Mouse (Mus musculus) heart, postnatal 14 days (tissue): Measurements from ENCODE around the gene Ccnl2. TPM values are rescaled to one million over a fixed set of nuclear protein-coding genes. Genes with fewer than 3 reads are reported as not detected.

Source experiments
- DNase-seq, 2 experiments: peaks; one replicate each; pipeline ENCODE4 v3.0.0; 2021 to 2022
- intact Hi-C: fragments of 180-260 bp; cut with DNase I; formaldehyde crosslinking; loops from one replicate; pipeline ENCODE4 v1.15.1; 2025
- microRNA-seq, 2 experiments: library from miRNA; unstranded; fragments of <30 nt; microRNA quantifications; one replicate each; pipeline ENCODE4 v1.2.0; 2021 to 2022
- total RNA-seq, 2 experiments: library from RNA; stranded (reverse); gene quantifications; 2 replicates each; pipeline ENCODE4 v1.2.3; 2021

Gene Ccnl2
- total RNA-seq, 2 experiments from 2014 or later, result 49.1 to 55.8 TPM

DNA sequence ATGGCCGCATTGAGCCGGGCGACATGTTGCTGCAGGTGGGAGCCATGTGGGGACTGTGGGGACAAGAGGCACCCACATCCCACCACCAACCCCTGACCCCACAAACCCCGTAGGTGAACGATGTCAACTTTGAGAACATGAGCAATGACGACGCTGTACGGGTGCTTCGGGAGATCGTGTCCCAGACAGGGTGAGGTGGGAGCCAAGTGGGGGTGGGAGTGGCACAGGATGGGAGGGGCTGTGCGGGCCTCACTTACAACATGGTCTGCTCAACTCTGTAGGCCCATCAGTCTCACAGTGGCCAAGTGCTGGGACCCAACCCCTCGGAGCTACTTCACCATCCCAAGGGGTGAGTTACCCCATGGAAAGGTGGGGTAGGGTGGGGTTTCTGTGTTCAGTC, 42.7 kb downstream of the Ccnl2 start:
- intact Hi-C loops, result no loop called here
- DNase-seq, result no peak

DNA sequence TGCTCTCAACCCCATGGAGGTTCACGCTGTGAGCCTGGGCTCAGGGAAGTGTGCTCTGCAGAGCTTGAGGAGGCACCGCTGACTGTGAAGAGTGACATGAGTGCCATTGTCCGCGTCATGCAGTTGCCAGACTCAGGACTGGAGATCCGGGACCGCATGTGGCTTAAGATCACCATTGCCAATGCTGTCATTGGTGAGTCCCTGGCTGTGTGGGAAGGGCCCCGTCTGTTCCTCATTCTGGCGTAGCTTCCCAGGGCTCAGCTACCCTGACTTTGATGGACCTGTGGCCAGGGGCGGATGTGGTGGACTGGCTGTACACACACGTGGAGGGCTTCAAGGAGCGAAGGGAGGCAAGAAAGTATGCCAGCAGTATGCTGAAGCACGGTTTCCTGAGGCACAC, 43.8 kb downstream of the Ccnl2 start:
- no peak for DNase-seq
- intact Hi-C loops, result no loop called here

DNA sequence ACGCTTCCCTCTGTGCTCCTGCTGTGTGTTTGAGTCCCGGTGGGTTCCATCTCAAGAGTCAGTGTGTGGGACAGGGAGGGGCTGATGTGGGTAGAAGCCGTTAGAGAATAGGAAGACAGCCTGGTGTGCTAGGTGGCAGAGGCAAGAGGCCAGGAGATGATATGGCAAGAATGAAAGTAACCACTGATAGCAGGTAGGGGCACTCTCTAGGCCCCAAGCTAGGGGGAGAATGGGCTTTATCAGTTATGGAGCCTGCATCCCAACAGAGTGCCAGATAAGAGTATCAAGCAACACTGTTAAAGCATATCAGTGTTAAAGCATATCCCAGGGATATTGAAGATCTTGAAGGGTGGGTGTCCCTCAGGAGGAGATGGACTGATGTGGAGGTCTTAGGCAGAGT, 44.6 kb downstream of the Ccnl2 start:
- no peak for DNase-seq
- intact Hi-C loops, result no loop called here

DNA sequence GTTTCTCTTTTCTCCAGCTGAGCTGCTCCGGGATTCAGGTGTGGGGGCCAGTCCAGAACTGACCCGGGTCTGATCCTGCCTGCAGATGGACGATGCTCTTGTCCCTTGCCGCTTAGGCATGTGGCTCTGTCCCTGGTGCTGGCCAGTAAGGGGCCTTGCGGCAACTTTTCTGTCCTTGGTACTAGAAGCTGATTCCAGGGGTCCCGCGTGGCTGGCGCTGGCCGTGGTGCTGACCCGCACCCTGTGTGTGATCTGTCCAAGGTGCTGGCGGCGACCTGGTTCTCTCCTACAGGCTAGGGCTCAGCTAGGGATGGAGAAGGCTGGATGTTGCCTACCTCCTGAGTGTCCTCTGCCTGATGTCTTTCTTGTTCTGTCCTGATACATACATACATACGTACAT, 47.0 kb downstream of the Ccnl2 start:
- intact Hi-C loops, result no loop called here
- peak; percentile 61 to 67 for DNase-seq

DNA sequence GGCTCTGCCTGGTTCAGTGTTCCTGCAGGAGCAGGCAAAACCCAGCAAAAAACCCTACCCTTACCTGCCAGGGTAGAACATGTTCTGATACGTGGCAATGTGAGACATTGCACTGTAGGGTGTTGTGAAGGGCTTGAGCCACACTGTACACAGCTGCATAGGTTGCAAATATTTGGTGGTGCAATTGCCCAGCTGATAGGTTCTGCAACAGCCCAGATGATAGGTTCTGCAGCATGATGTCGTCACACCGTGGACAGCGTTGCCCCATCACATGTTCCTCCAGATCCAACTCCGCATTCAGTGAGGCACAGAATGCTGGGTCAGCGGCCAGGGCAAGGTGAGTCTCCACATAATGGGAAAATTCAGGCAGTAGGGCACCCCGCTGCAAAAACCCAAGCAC, 49.5 kb downstream of the Ccnl2 start:
- intact Hi-C loops, result no loop called here
- DNase-seq, result no peak

DNA sequence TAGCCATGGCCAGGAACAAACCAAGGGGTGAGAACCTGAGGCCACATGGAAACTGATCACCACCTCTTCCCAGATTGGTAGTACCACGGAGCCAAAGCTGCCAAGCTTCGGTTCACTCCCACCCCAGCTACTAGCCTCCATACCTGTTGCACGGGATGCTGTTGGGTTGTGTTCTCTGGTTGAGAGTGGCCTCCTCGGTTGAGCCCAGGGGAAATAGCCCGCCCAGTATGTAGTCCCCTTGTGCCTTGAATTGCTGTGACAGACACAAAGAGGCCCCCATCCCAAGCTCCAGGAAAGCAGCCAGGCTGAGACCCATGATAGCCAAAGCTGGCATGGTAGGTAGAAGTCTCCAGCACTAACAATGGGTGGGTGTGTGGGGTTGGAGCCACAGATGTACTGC, 50.7 kb downstream of the Ccnl2 start, which contains the start of gene Tas1r3:
TSS of gene Tas1r3 (minus strand) at position 362 of the 400 bp plus-strand sequence.
- intact Hi-C loops, result no loop called here
- no peak for DNase-seq

DNA sequence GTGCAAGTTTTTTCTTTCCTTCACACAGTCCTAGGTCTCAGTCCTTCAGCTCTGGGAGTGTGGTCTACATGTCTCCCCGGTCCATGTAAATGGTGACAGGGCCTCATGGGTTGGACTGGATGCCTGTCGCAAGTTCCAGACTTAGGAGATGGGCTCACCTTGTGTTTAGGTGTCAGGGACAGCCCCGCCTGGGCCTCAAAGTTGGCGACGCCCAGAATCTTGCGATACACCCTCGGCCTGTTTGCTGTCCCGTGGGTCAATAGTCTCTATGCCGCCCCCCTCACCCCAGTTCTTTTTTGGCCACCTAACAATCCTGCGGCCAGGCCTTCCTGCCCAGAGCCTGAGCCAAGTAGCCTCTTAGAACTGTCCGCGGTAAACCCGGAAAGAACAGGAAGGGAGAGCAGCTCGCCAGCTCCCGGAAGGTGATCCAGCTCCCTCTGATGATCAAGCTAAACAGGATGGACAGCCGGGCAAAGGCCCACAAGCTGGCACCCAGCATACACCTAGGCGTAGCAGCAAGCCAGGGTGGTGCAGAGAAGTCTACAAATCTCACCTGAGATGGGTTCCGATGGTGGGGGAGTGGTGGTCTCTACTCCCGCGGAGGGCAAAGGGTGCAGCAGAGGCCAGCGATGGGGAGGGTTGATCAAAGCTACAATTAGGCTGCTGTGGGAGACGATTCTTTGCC, 56.5 kb downstream of the Ccnl2 start:
- intact Hi-C loops, result loop anchor here (2.0 kb wide), 1 partner anchor 24 kb away; no protein-coding TSS in a partner anchor
- DNase-seq, result peak in 1 of 2 experiments; percentile 36

DNA sequence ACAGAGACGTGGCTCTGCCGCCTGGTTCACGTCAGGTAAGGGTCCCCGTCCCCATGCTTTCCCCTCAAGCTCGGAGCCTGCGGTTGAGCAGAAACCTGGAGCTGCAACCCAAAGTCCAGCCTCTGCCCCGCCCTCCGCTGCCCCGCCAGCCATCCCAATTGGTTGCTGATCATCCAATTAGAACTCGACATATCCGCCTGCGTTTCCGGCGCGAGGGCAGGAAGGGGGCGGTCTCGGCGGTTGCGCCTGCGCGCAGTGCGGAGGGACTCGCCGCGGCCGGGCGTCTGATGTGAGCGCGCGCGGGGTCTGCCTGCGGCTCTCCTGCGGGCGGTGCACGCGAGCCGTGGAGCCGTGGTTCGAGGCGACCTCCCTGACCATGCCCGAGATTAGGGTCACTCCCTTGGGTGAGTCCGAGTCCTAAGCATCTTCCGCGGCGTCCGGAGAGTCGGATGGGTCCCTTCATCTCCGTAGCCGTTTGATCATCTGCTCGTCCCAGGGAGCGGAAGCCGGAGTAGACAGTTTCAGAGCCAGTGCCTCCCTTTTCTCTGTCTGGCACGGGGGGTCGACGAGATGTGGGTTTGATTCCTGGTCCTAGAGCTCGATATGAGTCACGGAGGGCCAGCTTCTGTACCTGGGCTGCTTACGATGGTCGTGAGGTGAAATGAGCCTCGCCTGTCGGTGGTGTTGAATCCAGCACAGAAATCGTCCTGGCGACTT, 57.2 kb downstream of the Ccnl2 start, which contains the start of the genes Cptp and Ints11:
TSS of gene Cptp (minus strand) at position 124 of the 717 bp plus-strand sequence.
TSS of gene Ints11 (plus strand) at position 230 of the 717 bp plus-strand sequence.
- peak; percentile 98 for DNase-seq
- intact Hi-C loops, result loop anchor here (2.0 kb wide), 2 partner anchors 23 to 73 kb away; partner anchors contain the start of gene Ube2j2

DNA sequence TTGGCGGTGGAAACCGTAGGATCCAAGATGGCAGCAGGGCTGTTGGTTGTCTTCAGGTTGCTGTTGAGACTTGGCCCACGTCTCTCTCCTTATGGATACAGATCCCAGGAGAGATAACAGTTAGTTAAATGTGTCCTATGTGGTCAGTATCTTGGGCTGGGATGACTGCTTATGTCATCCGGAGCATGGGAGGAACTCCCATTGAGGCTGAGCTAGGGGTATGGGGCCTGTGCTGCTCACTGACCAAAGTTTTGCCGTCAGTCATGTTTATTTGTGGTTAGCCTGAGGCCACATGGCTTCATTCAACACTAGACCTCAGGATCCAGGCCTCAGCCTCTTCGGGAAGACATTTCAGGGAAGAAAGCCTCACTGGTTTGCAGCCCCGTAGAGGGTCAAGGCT, 59.1 kb downstream of the Ccnl2 start:
- no peak for DNase-seq
- intact Hi-C loops, result loop anchor here (2.0 kb wide), 1 partner anchor 71 kb away; the partner anchor contains the start of gene Ube2j2

Small RNAs within 50 kb of the gene (microRNA-seq; reads per million reads assigned to microRNA genes)
- 0 reads per million in 2 experiments for gene Gm27743

Other genes with a start within 250 kb of the Ccnl2 start
- 10 to 100 TPM; 11.2 to 11.4 TPM for gene Slc35e2, start 211.1 kb upstream of the Ccnl2 start, total RNA-seq
- 10 to 100 TPM; 25.8 to 28.9 TPM for gene Cdk11b, start 187.6 kb upstream of the Ccnl2 start, total RNA-seq
- gene Gm10563, start 167.1 kb upstream of the Ccnl2 start, total RNA-seq, result not detected
- 10 to 100 TPM; 14.5 to 16.8 TPM for gene Mmp23, start 159.1 kb upstream of the Ccnl2 start, total RNA-seq
- gene Mib2, start 143.3 kb upstream of the Ccnl2 start, total RNA-seq, result 10 to 100 TPM; 22.4 to 24.9 TPM
- gene Fndc10, start 118.1 kb upstream of the Ccnl2 start, total RNA-seq, result 1 to 10 TPM; 1.5 to 1.8 TPM
- 10 to 100 TPM; 44.3 to 48.6 TPM for gene Ssu72, start 107.7 kb upstream of the Ccnl2 start, total RNA-seq
- gene Tmem240, start 77.7 kb upstream of the Ccnl2 start, total RNA-seq, result under 1 TPM; 0.38 to 0.44 TPM
- gene Atad3a, start 51.4 kb upstream of the Ccnl2 start, total RNA-seq, result 10 to 100 TPM; 54.3 to 59.2 TPM
- 10 to 100 TPM in 1 of 2 experiments, 1 to 10 TPM in 1; 9.2 to 12.6 TPM for gene Vwa1, start 37.8 kb upstream of the Ccnl2 start, total RNA-seq
- 1 to 10 TPM; 1.2 TPM for gene Tmem88b, start 26.6 kb upstream of the Ccnl2 start, total RNA-seq
- not detected for gene Ankrd65, start 22.1 kb upstream of the Ccnl2 start, total RNA-seq
- gene Mrpl20, start 9.6 kb upstream of the Ccnl2 start, total RNA-seq, result 10 to 100 TPM; 72.4 to 72.5 TPM
- 10 to 100 TPM; 96.4 to 97.5 TPM for gene Aurkaip1, start 18.8 kb downstream of the Ccnl2 start, total RNA-seq
- 10 to 100 TPM; 46.9 to 58.4 TPM for gene Mxra8, start 27.2 kb downstream of the Ccnl2 start, total RNA-seq
- gene Dvl1, start 34.9 kb downstream of the Ccnl2 start, total RNA-seq, result 10 to 100 TPM; 41.1 to 46.6 TPM
- gene Tas1r3, start 50.9 kb downstream of the Ccnl2 start, total RNA-seq, result under 1 TPM; 0.26 to 0.32 TPM
- gene Cptp, start 57.0 kb downstream of the Ccnl2 start, total RNA-seq, result 10 to 100 TPM in 1 of 2 experiments, 1 to 10 TPM in 1; 9.9 to 10.6 TPM
- 10 to 100 TPM; 16.9 to 19.5 TPM for gene Ints11, start 57.1 kb downstream of the Ccnl2 start, total RNA-seq
- 10 to 100 TPM; 14.8 to 18.0 TPM for gene Pusl1, start 79.3 kb downstream of the Ccnl2 start, total RNA-seq
- 10 to 100 TPM; 19.6 to 21.6 TPM for gene Acap3, start 79.3 kb downstream of the Ccnl2 start, total RNA-seq
- 10 to 100 TPM; 53.1 to 62.6 TPM for gene Ube2j2, start 131.3 kb downstream of the Ccnl2 start, total RNA-seq
- 10 to 100 TPM; 14.0 to 17.9 TPM for gene C1qtnf12, start 149.8 kb downstream of the Ccnl2 start, total RNA-seq
- 1 to 10 TPM; 2.0 to 2.7 TPM for gene B3galt6, start 180.2 kb downstream of the Ccnl2 start, total RNA-seq
- 10 to 100 TPM; 83.2 to 84.6 TPM for gene Sdf4, start 180.4 kb downstream of the Ccnl2 start, total RNA-seq
- gene Tnfrsf4, start 201.4 kb downstream of the Ccnl2 start, total RNA-seq, result under 1 TPM; 0.50 to 0.80 TPM
- under 1 TPM in 1 of 2 experiments, not detected in 1; 0.56 TPM for gene Tnfrsf18, start 213.7 kb downstream of the Ccnl2 start, total RNA-seq
- not detected for gene Ttll10, start 246.9 kb downstream of the Ccnl2 start, total RNA-seq